Mouse (Mus musculus) lung, adult 2 months (tissue): ENCODE data around the gene Rftn1.

Experiments
- CTCF ChIP-seq: fragments of 200-500 bp; IDR thresholded peaks from 2 replicates; pipeline ENCODE4 v1.5.1; 2011; ENCODE audit warnings: mild to moderate bottlenecking, low read length, control low read depth; ENCODE audit not compliant: insufficient read depth
- POLR2A ChIP-seq: fragments of 200-500 bp; IDR thresholded peaks from 2 replicates; pipeline ENCODE4 v1.6.1; 2011; ENCODE audit warnings: low read depth, mild to moderate bottlenecking, control low read depth, low read length, borderline replicate concordance; ENCODE audit errors: extremely low read depth

DNA sequence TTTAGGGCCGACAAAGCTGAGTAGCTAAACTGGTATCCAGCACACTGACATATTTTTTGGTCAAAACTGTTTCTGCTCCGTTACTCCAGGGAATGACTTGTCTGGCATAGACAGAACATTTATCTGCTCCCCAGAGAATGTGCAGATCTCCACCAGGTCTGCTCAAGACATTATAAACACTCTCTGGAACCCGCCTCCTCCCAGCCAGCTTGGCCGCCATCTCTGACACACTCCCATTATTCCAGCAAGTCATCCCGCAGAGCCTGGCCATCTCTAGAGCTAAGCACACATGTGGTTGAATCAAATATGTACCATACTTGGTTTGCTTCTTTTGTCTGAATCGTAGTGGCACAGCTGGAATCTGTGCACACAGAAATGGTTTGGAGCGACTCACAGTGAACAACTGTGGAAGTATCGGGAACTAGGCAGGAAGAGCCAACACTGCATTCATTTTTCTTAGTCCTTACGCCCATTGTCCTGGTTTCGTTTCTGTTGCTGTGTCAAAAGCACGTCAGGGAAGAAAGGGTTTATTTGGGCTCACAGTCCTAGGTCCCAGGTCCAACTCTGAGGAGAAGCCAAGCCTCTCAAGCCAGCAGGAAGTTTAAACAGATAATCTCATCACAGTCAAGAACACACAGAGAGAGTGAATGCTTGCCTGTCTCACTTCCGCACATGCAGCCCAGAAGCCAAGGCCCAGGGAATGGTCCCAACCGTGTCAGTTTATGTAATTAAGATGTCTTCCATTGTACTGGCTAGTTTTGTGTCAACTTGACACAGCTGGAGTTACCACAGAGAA is 126.4 kb downstream of the Rftn1 start:
- TF ChIP-seq CTCF (no peak), POLR2A (no peak)
